Mouse (Mus musculus): ENCODE measurements at regions not wholly inside any gene's neighbourhood (a gene's known extent, or its start where the extent isn't known, plus 50 kb on each side); places are given as distances from the start of the nearest gene placed in this dataset.
"Not testable (repeated sequence)": the region's sequence is repeated elsewhere in the genome, so short reads cannot be mapped to it uniquely, and the experiment has no call there.

GRCm38 (mm10) chr15:37110462-37110861 is 102.9 kb upstream of the Zfp706 start:
- no peak overlapping the region for H3K27ac ChIP-seq (ENCODE audit: insufficient read depth, low read depth, low read length)
- no peak overlapping the region for H3K4me3 ChIP-seq (ENCODE audit: insufficient read depth, low read length)
- no peaks in the 10 kb centered on the region for H3K4me1 ChIP-seq (ENCODE audit: control insufficient read depth, insufficient read depth, low read length)
- TF ChIP-seq CTCF (IDR thresholded peaks at IDR 0.05; ENCODE audit: low read depth, low read length) (no peak), POLR2A (IDR thresholded peaks at IDR 0.05; ENCODE audit: borderline replicate concordance, low read depth, low read length) (no peak)

GRCm38 (mm10) chr15:37102035-37102555 is 94.5 kb upstream of the Zfp706 start:
- TF ChIP-seq CTCF (IDR thresholded peaks at IDR 0.05; ENCODE audit: low read depth, low read length) = no peak
- TF ChIP-seq POLR2A (IDR thresholded peaks at IDR 0.05; ENCODE audit: borderline replicate concordance, low read depth, low read length) = no peak
- Histone ChIP-seq H3K27ac (ENCODE audit: insufficient read depth, low read depth, low read length) (no peak overlapping the region), H3K4me3 (ENCODE audit: insufficient read depth, low read length) (no peak overlapping the region), H3K4me1 (ENCODE audit: control insufficient read depth, insufficient read depth, low read length) (no peaks in the 10 kb centered on the region)

- TF ChIP-seq POLR2A (IDR thresholded peaks at IDR 0.05; ENCODE audit: borderline replicate concordance, low read depth, low read length) (no peak), CTCF (IDR thresholded peaks at IDR 0.05; ENCODE audit: low read depth, low read length) (no peak)
- Histone ChIP-seq H3K27ac (ENCODE audit: insufficient read depth, low read depth, low read length) (no peak overlapping the region), H3K4me3 (ENCODE audit: insufficient read depth, low read length) (no peak overlapping the region), H3K4me1 (ENCODE audit: control insufficient read depth, insufficient read depth, low read length) (no peaks in the 10 kb centered on the region)
Measured at GRCm38 (mm10) chr15:37101419-37101818, 93.8 kb upstream of the Zfp706 start.

GRCm38 (mm10) chr15:37100767-37101288 is 93.3 kb upstream of the Zfp706 start:
- H3K4me1 ChIP-seq (ENCODE audit: control insufficient read depth, insufficient read depth, low read length) = no peaks in the 10 kb centered on the region
- no peak overlapping the region for H3K4me3 ChIP-seq (ENCODE audit: insufficient read depth, low read length)
- TF ChIP-seq CTCF (IDR thresholded peaks at IDR 0.05; ENCODE audit: low read depth, low read length) (no peak), POLR2A (IDR thresholded peaks at IDR 0.05; ENCODE audit: borderline replicate concordance, low read depth, low read length) (no peak)
- no peak overlapping the region for H3K27ac ChIP-seq (ENCODE audit: insufficient read depth, low read depth, low read length)

GRCm38 (mm10) chr15:37099927-37100766 is 92.6 kb upstream of the Zfp706 start:
- TF ChIP-seq CTCF (IDR thresholded peaks at IDR 0.05; ENCODE audit: low read depth, low read length) (peak; percentile 35; the same call in 1 of the 2 replicates), POLR2A (IDR thresholded peaks at IDR 0.05; ENCODE audit: borderline replicate concordance, low read depth, low read length) (no peak)
- Histone ChIP-seq H3K4me3 (ENCODE audit: insufficient read depth, low read length) (no peak overlapping the region), H3K4me1 (ENCODE audit: control insufficient read depth, insufficient read depth, low read length) (no peaks in the 10 kb centered on the region), H3K27ac (ENCODE audit: insufficient read depth, low read depth, low read length) (no peak overlapping the region)

GRCm38 (mm10) chr15:37099176-37099575 is 91.6 kb upstream of the Zfp706 start:
- TF ChIP-seq CTCF (IDR thresholded peaks at IDR 0.05; ENCODE audit: low read depth, low read length) (no peak), POLR2A (IDR thresholded peaks at IDR 0.05; ENCODE audit: borderline replicate concordance, low read depth, low read length) (no peak)
- no peak overlapping the region for H3K27ac ChIP-seq (ENCODE audit: insufficient read depth, low read depth, low read length)
- no peaks in the 10 kb centered on the region for H3K4me1 ChIP-seq (ENCODE audit: control insufficient read depth, insufficient read depth, low read length)
- H3K4me3 ChIP-seq (ENCODE audit: insufficient read depth, low read length) = no peak overlapping the region

- H3K4me1 ChIP-seq (ENCODE audit: control insufficient read depth, insufficient read depth, low read length) = no peaks in the 10 kb centered on the region
- H3K27ac ChIP-seq (ENCODE audit: insufficient read depth, low read depth, low read length) = no peak overlapping the region
- TF ChIP-seq POLR2A (IDR thresholded peaks at IDR 0.05; ENCODE audit: borderline replicate concordance, low read depth, low read length) = no peak
- no peak for TF ChIP-seq CTCF (IDR thresholded peaks at IDR 0.05; ENCODE audit: low read depth, low read length)
- H3K4me3 ChIP-seq (ENCODE audit: insufficient read depth, low read length) = no peak overlapping the region
Measured at GRCm38 (mm10) chr15:37097426-37097825, 89.9 kb upstream of the Zfp706 start.

- H3K4me1 ChIP-seq (ENCODE audit: control insufficient read depth, insufficient read depth, low read length); H3K4me3 ChIP-seq (ENCODE audit: insufficient read depth, low read length); H3K27ac ChIP-seq (ENCODE audit: insufficient read depth, low read depth, low read length): not testable (repeated sequence)
Measured at GRCm38 (mm10) chr15:37091171-37091570, 83.6 kb upstream of the Zfp706 start.

- TF ChIP-seq POLR2A (IDR thresholded peaks at IDR 0.05; ENCODE audit: borderline replicate concordance, low read depth, low read length) = no peak
- no peak for TF ChIP-seq CTCF (IDR thresholded peaks at IDR 0.05; ENCODE audit: low read depth, low read length)
- H3K4me3 ChIP-seq (ENCODE audit: insufficient read depth, low read length) = no peak overlapping the region
- no peaks in the 10 kb centered on the region for H3K4me1 ChIP-seq (ENCODE audit: control insufficient read depth, insufficient read depth, low read length)
- no peak overlapping the region for H3K27ac ChIP-seq (ENCODE audit: insufficient read depth, low read depth, low read length)
Measured at GRCm38 (mm10) chr15:37083726-37084125, 76.2 kb upstream of the Zfp706 start.

- TF ChIP-seq POLR2A (IDR thresholded peaks at IDR 0.05; ENCODE audit: borderline replicate concordance, low read depth, low read length) = no peak
- no peak for TF ChIP-seq CTCF (IDR thresholded peaks at IDR 0.05; ENCODE audit: low read depth, low read length)
Measured at GRCm38 (mm10) chr15:37081836-37082235, 74.3 kb upstream of the Zfp706 start.

More at GRCm38 (mm10) chr15:37081836-37082235, 74.3 kb upstream of the Zfp706 start:
- Histone ChIP-seq H3K4me1 (ENCODE audit: control insufficient read depth, insufficient read depth, low read length) (no peaks in the 10 kb centered on the region), H3K4me3 (ENCODE audit: insufficient read depth, low read length) (no peak overlapping the region), H3K27ac (ENCODE audit: insufficient read depth, low read depth, low read length) (no peak overlapping the region)

Data from bone marrow macrophage, adult 2 months (primary cell).